15 mouse cellular contexts compared by ENCODE assay signal in genomic region chr7:116147114-116147513, GRCm38 (mm10).
"Had no signal": no experiment of that assay in that cellular context is flagged by ENCODE, and none has a peak within 500 bp of the region (broad histone marks: within the 10 kb centered on the region; RNA-seq: fewer than 3 reads in every experiment).

No protein-coding gene starts in this region.

- DNase-seq: kidney, adult 2 months; kidney, postnatal 14 days; left cerebral cortex, postnatal 4 days; lung, adult 18-20 months; lung, postnatal 10 days; right cerebral cortex, postnatal 4 days; spleen, adult 18-20 months; thymus, adult 18-20 months; thymus, postnatal 14 days had no signal

- H3K4me3 ChIP-seq: kidney, embryonic 15.5 days; limb, embryonic 13.5 days; midbrain, embryonic 12.5 days; myocyte; neural tube, embryonic 15.5 days had no signal

- H3K9ac ChIP-seq: kidney, embryonic 15.5 days; limb, embryonic 13.5 days; liver, embryonic 14.5 days; midbrain, embryonic 12.5 days; neural tube, embryonic 15.5 days had no signal

- H3K36me3 ChIP-seq: limb, embryonic 13.5 days; neural tube, embryonic 15.5 days had no signal

- H3K4me1 ChIP-seq: kidney, embryonic 15.5 days; limb, embryonic 13.5 days; neural tube, embryonic 15.5 days had no signal

- H3K9me3 ChIP-seq: kidney, embryonic 15.5 days; limb, embryonic 13.5 days; midbrain, embryonic 12.5 days; neural tube, embryonic 15.5 days had no signal

- H3K27ac ChIP-seq: kidney, embryonic 15.5 days; limb, embryonic 13.5 days; liver, embryonic 14.5 days; midbrain, embryonic 12.5 days; neural tube, embryonic 15.5 days had no signal

- H3K4me2 ChIP-seq: kidney, embryonic 15.5 days; limb, embryonic 13.5 days; midbrain, embryonic 12.5 days; neural tube, embryonic 15.5 days had no signal

- H3K27me3 ChIP-seq: kidney, embryonic 15.5 days; limb, embryonic 13.5 days; midbrain, embryonic 12.5 days; neural tube, embryonic 15.5 days had no signal
